Mouse (Mus musculus) stomach, postnatal 0 days (tissue): ENCODE results near the gene Pum1.

Experiments used
- CTCF ChIP-seq: IDR thresholded peaks from 2 replicates; pipeline ENCODE4 v1.5.1; 2016; ENCODE audit warnings: antibody characterized with exemption, low read depth, mild to moderate bottlenecking, moderate library complexity
- EP300 ChIP-seq: optimal IDR thresholded peaks from 2 replicates; pipeline ENCODE3; 2016; ENCODE audit warnings: antibody characterized with exemption

GRCm38 (mm10) chr4:130787530-130787929, 124.4 kb downstream of the Pum1 start:
- TF ChIP-seq EP300: no peak
- no peak for TF ChIP-seq CTCF
